Mouse (Mus musculus) midbrain, postnatal 0 days (tissue): ENCODE measurements around the gene Sema4c. TPM values are rescaled to one million over a fixed set of nuclear protein-coding genes. Genes with fewer than 3 reads are reported as not detected.

Experiments used
- ATAC-seq: fragments of 200-750 bp; cut with Nextera tagmentation; 2 replicates; pipeline ENCODE4 v1.8.0; 2017; ENCODE audit warnings: moderate number of reproducible peaks, mild to moderate bottlenecking, moderate TSS enrichment, moderate library complexity; ENCODE audit not compliant: low FRiP score
- DNase-seq: peaks from one replicate; pipeline ENCODE4 v3.0.0-alpha.2; 2015; ENCODE audit warnings: low spot score
- H3K27ac ChIP-seq: fragments of 300-500 bp; sonication (generic); 2 replicates; pipeline ENCODE4 v1.5.1; 2014; ENCODE audit warnings: low read depth, mild to moderate bottlenecking, low read length, mixed read lengths
- H3K27me3 ChIP-seq: fragments of 300-500 bp; sonication (generic); 2 replicates; pipeline ENCODE4 v1.6.1; 2014; ENCODE audit warnings: low read length, control low read depth, mixed read lengths; ENCODE audit not compliant: insufficient read depth
- H3K36me3 ChIP-seq: fragments of 300-500 bp; sonication (generic); 2 replicates; pipeline ENCODE4 v1.6.1; 2014; ENCODE audit warnings: low read length, control low read depth, mixed read lengths; ENCODE audit not compliant: insufficient read depth
- H3K4me1 ChIP-seq: fragments of 300-500 bp; sonication (generic); 2 replicates; pipeline ENCODE4 v1.6.1; 2014; ENCODE audit warnings: mild to moderate bottlenecking, control low read depth, antibody characterized with exemption, low read length, mixed read lengths; ENCODE audit not compliant: insufficient read depth
- H3K4me2 ChIP-seq: fragments of 300-500 bp; sonication (generic); 2 replicates; pipeline ENCODE4 v1.6.1; 2014; ENCODE audit warnings: low read depth, mild to moderate bottlenecking, low read length, mixed read lengths; ENCODE audit not compliant: poor library complexity, severe bottlenecking
- H3K4me3 ChIP-seq: fragments of 300-500 bp; sonication (generic); 2 replicates; pipeline ENCODE4 v1.5.1; 2014; ENCODE audit warnings: low read depth, mild to moderate bottlenecking, low read length, moderate library complexity
- H3K9ac ChIP-seq: fragments of 300-500 bp; sonication (generic); replicated peaks from 2 replicates; pipeline ENCODE4 v1.6.1; 2014; ENCODE audit warnings: mild to moderate bottlenecking, low read length, moderate library complexity, mixed read lengths; ENCODE audit not compliant: poor library complexity, severe bottlenecking
- H3K9me3 ChIP-seq: fragments of 300-500 bp; sonication (generic); 2 replicates; pipeline ENCODE4 v1.6.1; 2016; ENCODE audit warnings: low read length, control low read depth
- CTCF ChIP-seq: IDR thresholded peaks from 2 replicates; pipeline ENCODE4 v1.5.1; 2016; ENCODE audit warnings: antibody characterized with exemption, mild to moderate bottlenecking
- WGBS: fragments of 180-500 bp; shearing (Covaris S2); extraction: QIAGEN DNeasy Blood & Tissue Kit; methylation state at CpG from one replicate; pipeline ENCODE4 v1.1.7; 2014; 5-methylcytosine and 5-hydroxymethylcytosine counted together
- polyA plus RNA-seq: library from polyadenylated mRNA; unstranded; fragments of >200 nt; fragmentation: Nextera tagmentation; extraction: Ambion mirVana; gene quantifications from 2 replicates; pipeline ENCODE4 v1.2.1, GENCODE M21; 2015
- total RNA-seq: library from RNA; depleted of rRNA; stranded (reverse); fragments of >200 nt; gene quantifications from 2 replicates; pipeline ENCODE4 v1.2.3, GENCODE M21; 2014; rRNA removed

Gene Sema4c
- total RNA-seq, result 30.0 and 32.7 TPM in 2 replicates
- 14.7 and 18.0 TPM in 2 replicates for polyA plus RNA-seq

GRCm38 (mm10) chr1:36558031-36558993, at the start of gene Sema4c:
Sema4c (minus strand) TSS chr1:36558349.
- Histone ChIP-seq H3K4me3 (peak within 1 kb of the TSS; percentile 94), H3K27me3 (no peaks in the 10 kb centered on the region), H3K9me3 (no peaks in the 10 kb centered on the region), H3K4me2 (peak within 1 kb of the TSS; percentile 96), H3K9ac (peak within 1 kb of the TSS; percentile 97), H3K27ac (peak within 1 kb of the TSS; percentile 93), H3K4me1 (peaks cover 19% of the 10 kb centered on the region; the same call in 1 of the 2 replicates), H3K36me3 (peaks cover 20% of the 10 kb centered on the region)
- ATAC-seq (peak; percentile 48), DNase-seq (peak; percentile 78)
- no peak for TF ChIP-seq CTCF
- under 1% methylated on average over 58 of the region's 69 CpGs for WGBS

- Histone ChIP-seq H3K27ac (no peak overlapping the region), H3K4me1 (0 out of 2 replicates have a peak, but pooled peaks cover under 1% of the 10 kb centered on the region), H3K36me3 (no peaks in the 10 kb centered on the region), H3K4me3 (no peak overlapping the region), H3K9me3 (no peaks in the 10 kb centered on the region), H3K4me2 (no peak overlapping the region), H3K9ac (no peak overlapping the region), H3K27me3 (no peaks in the 10 kb centered on the region)
- ATAC-seq, result no peak
- DNase-seq, result no peak
- 68% methylated on average over 7 of the region's 7 CpGs for WGBS
- TF ChIP-seq CTCF, result no peak
These were observed 48.8 kb upstream of the Sema4c start for GRCm38 (mm10) chr1:36606951-36607350.

GRCm38 (mm10) chr1:36604254-36605156, 46.4 kb upstream of the Sema4c start:
- DNase-seq (no peak), ATAC-seq (no peak)
- Histone ChIP-seq H3K27me3 (no peaks in the 10 kb centered on the region), H3K4me2 (no peak overlapping the region), H3K4me3 (no peak overlapping the region), H3K4me1 (no peaks in the 10 kb centered on the region), H3K9ac (no peak overlapping the region), H3K27ac (no peak overlapping the region), H3K36me3 (no peaks in the 10 kb centered on the region), H3K9me3 (no peaks in the 10 kb centered on the region)
- TF ChIP-seq CTCF, result no peak
- 81% methylated on average over 12 of the region's 12 CpGs for whole genome bisulfite sequencing

GRCm38 (mm10) chr1:36603361-36603760, 45.2 kb upstream of the Sema4c start:
- Histone ChIP-seq H3K4me3 (no peak overlapping the region), H3K4me2 (no peak overlapping the region), H3K9me3 (no peaks in the 10 kb centered on the region), H3K36me3 (no peaks in the 10 kb centered on the region), H3K9ac (no peak overlapping the region), H3K27me3 (no peaks in the 10 kb centered on the region), H3K27ac (no peak overlapping the region), H3K4me1 (no peaks in the 10 kb centered on the region)
- DNase-seq (peak; percentile 75), ATAC-seq (no peak)
- WGBS, result 55% methylated on average over 9 of the region's 9 CpGs
- no peak for TF ChIP-seq CTCF

- no peak overlapping the region for H3K27ac ChIP-seq
- no peaks in the 10 kb centered on the region for H3K9me3 ChIP-seq
- no peak overlapping the region for H3K9ac ChIP-seq
- H3K36me3 ChIP-seq, result no peaks in the 10 kb centered on the region
- no peak overlapping the region for H3K4me3 ChIP-seq
- 74% methylated on average over 4 of the region's 4 CpGs for WGBS
- TF ChIP-seq CTCF, result no peak
- no peak for DNase-seq
- no peaks in the 10 kb centered on the region for H3K27me3 ChIP-seq
- H3K4me2 ChIP-seq, result no peak overlapping the region
- ATAC-seq, result no peak
- H3K4me1 ChIP-seq, result no peaks in the 10 kb centered on the region
These were observed 44.1 kb upstream of the Sema4c start for GRCm38 (mm10) chr1:36602271-36602670.
